Mouse (Mus musculus): ENCODE data around the gene Tbcc.

- TF ChIP-seq CTCF (IDR thresholded peaks at IDR 0.05; ENCODE audit: low read depth, low read length) = no peak
- no peak for TF ChIP-seq POLR2A (IDR thresholded peaks at IDR 0.05; ENCODE audit: insufficient read depth, low read length)
Measured at GRCm38 (mm10) chr17:46918951-46919350, 28.5 kb downstream of the Tbcc start.
